Comparison of ENCODE assay signal across 36 mouse cellular contexts in the genomic region with DNA sequence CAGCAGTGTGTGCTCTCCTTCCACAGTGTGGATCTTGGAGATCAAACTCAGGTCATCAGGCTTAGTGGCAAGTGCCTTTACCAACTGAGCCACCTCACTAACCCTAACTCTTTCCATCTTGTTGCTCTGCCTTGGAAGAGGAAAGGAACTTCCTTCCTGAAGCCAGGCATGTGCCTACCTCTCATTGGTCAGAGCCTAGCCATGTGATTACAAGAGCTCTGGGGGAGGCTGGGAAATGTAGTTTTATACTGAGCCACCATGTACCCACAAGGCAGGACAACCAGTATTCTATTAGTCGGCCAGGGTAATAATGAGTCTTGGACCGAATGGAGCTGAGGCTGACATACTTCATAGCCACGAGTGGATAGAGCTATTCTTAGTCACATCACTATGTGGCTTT. TPM values are rescaled to one million over a fixed set of nuclear protein-coding genes. Genes with fewer than 3 reads are reported as not detected.
DNase-seq lines count a peak whose midpoint lies in the region; ATAC-seq and TF ChIP-seq lines count a peak whose summit lies in the region.
"Had no signal": no experiment of that assay in that cellular context is flagged by ENCODE, and none has a peak within 500 bp of the region (broad histone marks: within the 10 kb centered on the region; RNA-seq: fewer than 3 reads in every experiment).

No protein-coding gene starts in this region.

- H3K4me3 ChIP-seq in forebrain, postnatal 0 days (ENCODE audit: low read depth, low read length), result no peak overlapping the region
- no peak overlapping the region for H3K4me3 ChIP-seq in forebrain, embryonic 11.5 days (ENCODE audit: low read depth, low read length)
- H3K4me3 ChIP-seq in CH12.LX (replicated peaks in 1 of 3; ENCODE audit: low read depth in 2 of 3, low read length in 2 of 3, poor library complexity in 1 of 3), result no peak overlapping the region
- H3K4me3 ChIP-seq in intestine, embryonic 16.5 days (ENCODE audit: low read length), result no peak overlapping the region
- H3K4me3 ChIP-seq: erythroblast, embryonic 14.5 days; hindbrain, embryonic 13.5 days; kidney, embryonic 15.5 days; layer of hippocampus, adult 2 months; left cerebral cortex, adult 2 months; limb, embryonic 13.5 days; liver, embryonic 12.5 days; megakaryocyte, embryonic 14.5 days; midbrain, embryonic 12.5 days; neural tube, embryonic 15.5 days had no signal

- DNase-seq in forebrain, postnatal 0 days, result peak; percentile 31
- no peak for DNase-seq in forebrain, embryonic 11.5 days (ENCODE audit: low spot score)
- DNase-seq in A20 (ENCODE audit: low read depth, low spot score), result peak; percentile 12
- no peak for DNase-seq in CH12.LX (ENCODE audit: extremely low read depth)
- peak; percentile 41 for DNase-seq in R1 (ENCODE audit: low read depth, low spot score)
- DNase-seq in right cerebral cortex, postnatal 25 days, result no peak
- DNase-seq: adrenal gland, adult 8-10 months; B cell, adult 2 months; cerebellum, adult 11-12 months; cerebellum, postnatal 10 days; gastrocnemius, postnatal 25 days; heart, adult 11 months; heart, postnatal 36 days; kidney, adult 11 months; kidney, postnatal 36 days; lung, adult 18-20 months; lung, postnatal 4 days; right cerebral cortex, adult 18-20 months; right cerebral cortex, postnatal 4 days; thymus, adult 2 months; thymus, postnatal 36 days had no signal

- H3K9me3 ChIP-seq in forebrain, postnatal 0 days (ENCODE audit: low read length), result no peaks in the 10 kb centered on the region
- H3K9me3 ChIP-seq in forebrain, embryonic 11.5 days (ENCODE audit: control insufficient read depth, low read length), result peaks cover 5% of the 10 kb centered on the region; the same call in 1 of the 2 replicates
- H3K9me3 ChIP-seq in CH12.LX (replicated peaks; ENCODE audit: low read length), result peaks cover 8% of the 10 kb centered on the region
- H3K9me3 ChIP-seq in intestine, embryonic 16.5 days (ENCODE audit: control insufficient read depth, low read length), result no peaks in the 10 kb centered on the region
- H3K9me3 ChIP-seq: kidney, embryonic 15.5 days; liver, embryonic 12.5 days; neural tube, embryonic 15.5 days had no signal

- no peaks in the 10 kb centered on the region for H3K27me3 ChIP-seq in forebrain, postnatal 0 days (ENCODE audit: insufficient read depth, low read length)
- peaks cover 9% of the 10 kb centered on the region for H3K27me3 ChIP-seq in forebrain, embryonic 11.5 days (ENCODE audit: control insufficient read depth, insufficient read depth, low read length)
- H3K27me3 ChIP-seq in CH12.LX (replicated peaks), result peaks cover 91% of the 10 kb centered on the region
- peaks cover 34% of the 10 kb centered on the region for H3K27me3 ChIP-seq in intestine, embryonic 16.5 days (replicated peaks; ENCODE audit: control insufficient read depth, insufficient read depth, low read length)

- no peaks in the 10 kb centered on the region for H3K79me2 ChIP-seq in CH12.LX (replicated peaks; ENCODE audit: control insufficient read depth, extremely low read depth, insufficient read depth, poor library complexity, severe bottlenecking)

- dilution Hi-C loops in CH12.LX (cut with MboI; ENCODE audit: extremely low pct_ligation_motif_present, extremely low pct_unique_long_range_greater_than_20kb, low sequenced_read_pairs), result no loop called here

- WGBS in forebrain, postnatal 0 days, result 71% methylated on average over 3 of the region's 3 CpGs
- 87% methylated on average over 3 of the region's 3 CpGs for WGBS in forebrain, embryonic 11.5 days
- WGBS in intestine, embryonic 16.5 days, result 85% methylated on average over 3 of the region's 3 CpGs

- no peak for TF ChIP-seq RAD21 in CH12.LX (IDR thresholded peaks at IDR 0.05; ENCODE audit: low read depth, low read length)

- H3K9ac ChIP-seq in forebrain, postnatal 0 days, result no peak overlapping the region
- H3K9ac ChIP-seq in forebrain, embryonic 11.5 days (ENCODE audit: low read length), result no peak overlapping the region
- no peak overlapping the region for H3K9ac ChIP-seq in CH12.LX (ENCODE audit: insufficient read depth, low read depth)
- H3K9ac ChIP-seq in intestine, embryonic 16.5 days (ENCODE audit: low read depth, low read length), result no peak overlapping the region
- H3K9ac ChIP-seq: hindbrain, embryonic 13.5 days; kidney, embryonic 15.5 days; limb, embryonic 13.5 days; liver, embryonic 12.5 days; midbrain, embryonic 12.5 days; neural tube, embryonic 15.5 days had no signal

- no peak overlapping the region for H3K27ac ChIP-seq in forebrain, postnatal 0 days (ENCODE audit: low read depth, low read length)
- H3K27ac ChIP-seq in forebrain, embryonic 11.5 days (ENCODE audit: low read depth, low read length), result no peak overlapping the region
- no peak overlapping the region for H3K27ac ChIP-seq in CH12.LX (ENCODE audit: insufficient read depth, low read depth)
- H3K27ac ChIP-seq in intestine, embryonic 16.5 days (ENCODE audit: low read length), result no peak overlapping the region
- H3K27ac ChIP-seq: hindbrain, embryonic 13.5 days; kidney, embryonic 15.5 days; layer of hippocampus, adult 2 months; left cerebral cortex, adult 2 months; limb, embryonic 13.5 days; liver, embryonic 12.5 days; midbrain, embryonic 12.5 days; neural tube, embryonic 15.5 days; stomach, postnatal 0 days had no signal

- TF ChIP-seq POLR2A in CH12.LX (IDR thresholded peaks at IDR 0.05; ENCODE audit: low read depth, low read length), result no peak

- H3K36me3 ChIP-seq in forebrain, postnatal 0 days (ENCODE audit: insufficient read depth), result no peaks in the 10 kb centered on the region
- H3K36me3 ChIP-seq in forebrain, embryonic 11.5 days (ENCODE audit: control insufficient read depth, insufficient read depth, low read length), result no peaks in the 10 kb centered on the region
- no peaks in the 10 kb centered on the region for H3K36me3 ChIP-seq in CH12.LX (replicated peaks in 1 of 2; ENCODE audit: control insufficient read depth in 1 of 2, insufficient read depth in 1 of 2, low read length in 1 of 2)
- H3K36me3 ChIP-seq in intestine, embryonic 16.5 days (ENCODE audit: control insufficient read depth, insufficient read depth, low read length), result no peaks in the 10 kb centered on the region
- H3K36me3 ChIP-seq: hindbrain, embryonic 13.5 days; kidney, embryonic 15.5 days; limb, embryonic 13.5 days; liver, embryonic 12.5 days; midbrain, embryonic 12.5 days; neural tube, embryonic 15.5 days had no signal

- no peak for ATAC-seq in forebrain, postnatal 0 days
- ATAC-seq in forebrain, embryonic 11.5 days (replicated peaks; ENCODE audit: low FRiP score), result no peak
- no peak for ATAC-seq in intestine, embryonic 16.5 days
- ATAC-seq: liver, embryonic 12.5 days; lung, postnatal 0 days had no signal

- no peak overlapping the region for H3K4me2 ChIP-seq in forebrain, postnatal 0 days (ENCODE audit: low read depth)
- no peak overlapping the region for H3K4me2 ChIP-seq in forebrain, embryonic 11.5 days (ENCODE audit: low read depth, low read length, severe bottlenecking)
- H3K4me2 ChIP-seq in CH12.LX (ENCODE audit: insufficient read depth, low read depth, poor library complexity, severe bottlenecking), result no peak overlapping the region
- no peak overlapping the region for H3K4me2 ChIP-seq in intestine, embryonic 16.5 days (ENCODE audit: low read depth, low read length)
- H3K4me2 ChIP-seq: heart, embryonic 11.5 days; hindbrain, embryonic 13.5 days; kidney, embryonic 15.5 days; limb, embryonic 13.5 days; liver, embryonic 12.5 days; midbrain, embryonic 12.5 days; neural tube, embryonic 15.5 days had no signal

- in situ Hi-C loops in CH12.LX (cut with MboI; ENCODE audit: low pct_ligation_motif_present, low pct_unique_long_range_greater_than_20kb, low sequenced_read_pairs), result loop anchor here (10.0 kb wide), 1 partner anchor 93 kb away; no protein-coding TSS in a partner anchor

- TF ChIP-seq CTCF in forebrain, postnatal 0 days (IDR thresholded peaks at IDR 0.05; ENCODE audit: low read depth), result no peak
- no peak for TF ChIP-seq CTCF in CH12.LX (conservative IDR thresholded peaks at IDR 0.05 in 1 of 2, IDR thresholded peaks at IDR 0.05 in 1 of 2; ENCODE audit: low read depth in 2 of 2, low read length in 2 of 2)

- peaks cover 28% of the 10 kb centered on the region for H3K4me1 ChIP-seq in forebrain, postnatal 0 days (ENCODE audit: insufficient read depth)
- peaks cover 32% of the 10 kb centered on the region for H3K4me1 ChIP-seq in forebrain, embryonic 11.5 days (replicated peaks; ENCODE audit: control insufficient read depth, insufficient read depth, low read length)
- H3K4me1 ChIP-seq in CH12.LX (ENCODE audit: control insufficient read depth in 1 of 2, insufficient read depth in 2 of 2), result peaks cover 3 to 5% of the 10 kb centered on the region in 2 experiments; a peak in 3 of 4 replicates
- peaks cover 12% of the 10 kb centered on the region for H3K4me1 ChIP-seq in intestine, embryonic 16.5 days (ENCODE audit: control insufficient read depth, insufficient read depth, low read length)

- TF ChIP-seq EP300 in CH12.LX (IDR thresholded peaks at IDR 0.05; ENCODE audit: low read length), result no peak

TF ChIP-seq in CH12.LX, 34 proteins besides CTCF, POLR2A, EP300 and RAD21:
- TF ChIP-seq ZC3H11A (IDR thresholded peaks at IDR 0.05; ENCODE audit: low read depth, low read length), result no peak
- no peak for TF ChIP-seq MAZ (IDR thresholded peaks at IDR 0.05; ENCODE audit: low read depth, low read length)
- TF ChIP-seq HCFC1 (IDR thresholded peaks at IDR 0.05; ENCODE audit: low read depth, low read length), result peak; percentile 75
- TF ChIP-seq E2F4 (IDR thresholded peaks at IDR 0.05; ENCODE audit: insufficient replicate concordance, low read depth, low read length), result no peak
- peak; percentile 43 for TF ChIP-seq USF2 (conservative IDR thresholded peaks at IDR 0.05; ENCODE audit: low read depth, low read length)
- peak; percentile 48; the same call in 1 of the 2 replicates for TF ChIP-seq USF1 (IDR thresholded peaks at IDR 0.05; ENCODE audit: low read depth, low read length)
- no peak for TF ChIP-seq ETS1 (conservative IDR thresholded peaks at IDR 0.05; ENCODE audit: low read depth, low read length)

RNA-seq across cellular contexts. Expression of gene Rhcg, which starts 29.2 kb away (rescaled TPM):
- 2.0 TPM in 2 replicates for total RNA-seq in forebrain, postnatal 0 days (2014; rRNA removed)
- polyA plus RNA-seq in forebrain, postnatal 0 days (2015; fragmentation: Nextera tagmentation; extraction: Ambion mirVana), result 2.9 and 4.3 TPM in 2 replicates
- polyA plus RNA-seq in forebrain, embryonic 11.5 days (2014; fragmentation: Nextera tagmentation; extraction: Ambion mirVana), result 5.5 and 6.8 TPM in 2 replicates
- total RNA-seq in CH12.LX (2012; rRNA removed) (not detected in 2 replicates), CH12.LX (2014; rRNA removed) (not detected in 2 replicates)
- not detected in 2 replicates for polyA plus RNA-seq in CH12.LX (2012; ENCODE audit: insufficient read length, low read depth)
- 0.20 and 0.23 TPM in 2 replicates for polyA plus RNA-seq in intestine, embryonic 16.5 days (2015; fragmentation: Nextera tagmentation; extraction: Ambion mirVana)
- total RNA-seq: gastrocnemius, postnatal 25 days; heart, postnatal 36 days; monocyte, adult 5-6 weeks had no signal
- polyA plus RNA-seq: heart, embryonic 11.5 days; limb, embryonic 13.5 days; liver, embryonic 12.5 days had no signal

Comparison
In these comparisons a context has a peak if more than half of its experiments do, and no peak if none do; other contexts are left out.
1. DNase-seq: peak in forebrain, postnatal 0 days (single experiment), A20 (single experiment) and R1 (single experiment); none in forebrain, embryonic 11.5 days (single experiment), CH12.LX (single experiment) and right cerebral cortex, postnatal 25 days (single experiment).